Mouse (Mus musculus): Measurements from ENCODE around the gene Pts. TPM values are rescaled to one million over a fixed set of nuclear protein-coding genes. Genes with fewer than 3 reads are reported as not detected.
A peak's percentile ranks its signal among the peaks of the same experiment; 100 is the strongest.

Gene Pts
- polyA plus RNA-seq (2016; fragmentation: Nextera tagmentation; extraction: Ambion mirVana) = 79.0 and 79.6 TPM in 2 replicates

DNA sequence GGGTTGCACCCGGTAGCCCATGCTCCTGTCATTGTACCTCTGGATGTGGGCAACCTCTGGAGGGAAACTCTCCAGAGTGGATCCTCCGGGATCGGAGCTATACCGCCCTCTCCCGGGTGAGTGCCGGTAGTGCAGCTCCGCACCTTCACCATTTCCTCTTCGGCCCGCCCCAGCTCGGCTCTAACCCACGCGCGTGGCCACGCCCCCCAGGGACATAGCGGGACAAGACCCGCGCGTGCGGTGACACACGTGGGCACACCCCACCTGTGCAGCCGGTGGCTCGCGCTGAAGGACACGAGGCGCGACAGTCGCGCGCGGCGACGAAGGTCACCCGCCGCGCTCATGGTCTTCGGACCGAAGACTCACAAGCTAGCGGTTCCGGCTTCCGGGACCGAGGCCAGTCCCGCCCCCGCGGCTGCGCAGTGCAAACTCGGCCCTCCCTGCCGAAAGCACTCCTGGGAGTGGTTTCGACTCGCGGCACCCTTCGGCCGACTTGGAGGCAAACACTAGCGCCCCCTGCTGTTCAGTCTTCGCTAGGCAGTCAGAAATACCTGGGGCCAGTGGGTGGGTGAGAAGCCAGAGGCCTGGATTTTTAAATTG lies at the start of gene Pts:
Pts (minus strand) TSS at position 432 of the 600 bp plus-strand sequence.
- ATAC-seq (ENCODE audit: insufficient number of reproducible peaks, insufficient read depth, low FRiP score, low TSS enrichment, low read depth) = peak; percentile 92
- no peaks in the 10 kb centered on the region for H3K9me3 ChIP-seq
- H3K4me3 ChIP-seq (replicated peaks) = peak within 1 kb of the TSS; percentile 71
- no peaks in the 10 kb centered on the region for H3K27me3 ChIP-seq
- H3K9ac ChIP-seq (replicated peaks) = peak within 1 kb of the TSS; percentile 60
- peaks cover 7% of the 10 kb centered on the region for H3K4me1 ChIP-seq (replicated peaks)
- WGBS = under 1% methylated on average over 54 of the region's 54 CpGs
- peak within 1 kb of the TSS; percentile 66; the same call in 1 of the 2 replicates for H3K27ac ChIP-seq
- no peaks in the 10 kb centered on the region for H3K36me3 ChIP-seq
- H3K4me2 ChIP-seq = peak within 1 kb of the TSS; percentile 62

DNA sequence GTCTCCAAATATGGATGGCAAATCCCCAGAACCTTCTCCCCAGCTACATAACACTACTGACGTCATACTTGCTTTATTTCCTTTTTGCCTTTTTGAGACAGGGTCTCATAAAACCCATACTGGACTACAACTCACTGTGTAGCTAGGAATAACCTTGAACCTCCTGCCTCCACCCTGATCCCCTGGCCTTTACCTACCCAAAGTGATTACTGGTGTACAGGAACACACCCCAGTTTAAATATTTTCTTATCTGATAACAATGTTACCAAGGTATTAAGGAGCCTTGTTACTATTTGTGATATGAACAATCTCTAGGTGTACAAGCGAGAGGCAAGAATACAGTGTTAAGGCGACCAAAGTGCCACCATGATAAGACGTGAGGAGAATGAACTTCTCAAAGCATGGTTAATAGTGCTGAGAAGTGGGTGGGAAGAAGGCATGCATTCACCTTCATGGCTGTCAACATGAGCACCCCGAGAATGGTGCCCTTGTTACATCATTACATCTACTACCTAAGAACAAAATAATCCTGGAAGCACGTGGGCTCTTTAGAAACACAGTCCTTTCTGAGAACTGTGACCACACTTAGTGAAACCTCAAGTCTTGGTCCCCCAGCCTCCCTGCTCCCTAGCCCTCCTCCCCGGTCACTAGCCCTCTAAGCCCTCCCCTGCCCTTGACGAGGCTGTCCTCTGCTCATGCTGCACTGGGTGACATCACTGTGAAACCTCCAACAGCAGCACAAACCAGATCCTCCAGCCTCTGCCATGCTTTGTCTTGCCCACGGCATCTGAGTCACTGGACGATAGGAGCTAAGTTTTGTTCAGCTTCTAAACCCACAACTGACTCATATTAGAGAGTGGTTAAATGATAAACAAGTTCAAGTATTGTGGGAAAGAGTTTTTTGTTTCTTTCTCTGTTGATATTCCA lies 41.3 kb upstream of the Pts start:
- no peak overlapping the region for H3K27ac ChIP-seq
- WGBS = 77% methylated on average over 10 of the region's 10 CpGs
- no peak for ATAC-seq (ENCODE audit: insufficient number of reproducible peaks, insufficient read depth, low FRiP score, low TSS enrichment, low read depth)
- no peaks in the 10 kb centered on the region for H3K9me3 ChIP-seq
- H3K4me2 ChIP-seq = no peak overlapping the region
- H3K27me3 ChIP-seq = no peaks in the 10 kb centered on the region
- no peak overlapping the region for H3K9ac ChIP-seq (replicated peaks)
- H3K4me3 ChIP-seq (replicated peaks) = no peak overlapping the region
- H3K4me1 ChIP-seq (replicated peaks) = peaks cover 7% of the 10 kb centered on the region; the same call in 1 of the 2 replicates
- no peaks in the 10 kb centered on the region for H3K36me3 ChIP-seq

- Histone ChIP-seq H3K4me3 (replicated peaks) (no peak overlapping the region), H3K9ac (replicated peaks) (no peak overlapping the region), H3K36me3 (no peaks in the 10 kb centered on the region), H3K9me3 (no peaks in the 10 kb centered on the region), H3K27me3 (no peaks in the 10 kb centered on the region), H3K4me1 (replicated peaks) (no peaks in the 10 kb centered on the region), H3K27ac (no peak overlapping the region), H3K4me2 (no peak overlapping the region)
- ATAC-seq (ENCODE audit: insufficient number of reproducible peaks, insufficient read depth, low FRiP score, low TSS enrichment, low read depth) = no peak
- 93% methylated on average over 2 of the region's 2 CpGs for WGBS
Measured at GRCm38 (mm10) chr9:50567881-50568280, 39.4 kb upstream of the Pts start.

- 91% methylated on average over 4 of the region's 4 CpGs for WGBS
- Histone ChIP-seq H3K36me3 (no peaks in the 10 kb centered on the region), H3K4me2 (no peak overlapping the region), H3K27ac (no peak overlapping the region), H3K4me1 (replicated peaks) (no peaks in the 10 kb centered on the region), H3K9me3 (no peaks in the 10 kb centered on the region), H3K27me3 (no peaks in the 10 kb centered on the region), H3K9ac (replicated peaks) (no peak overlapping the region), H3K4me3 (replicated peaks) (no peak overlapping the region)
- no peak for ATAC-seq (ENCODE audit: insufficient number of reproducible peaks, insufficient read depth, low FRiP score, low TSS enrichment, low read depth)
Measured at GRCm38 (mm10) chr9:50567372-50567771, 38.8 kb upstream of the Pts start.

DNA sequence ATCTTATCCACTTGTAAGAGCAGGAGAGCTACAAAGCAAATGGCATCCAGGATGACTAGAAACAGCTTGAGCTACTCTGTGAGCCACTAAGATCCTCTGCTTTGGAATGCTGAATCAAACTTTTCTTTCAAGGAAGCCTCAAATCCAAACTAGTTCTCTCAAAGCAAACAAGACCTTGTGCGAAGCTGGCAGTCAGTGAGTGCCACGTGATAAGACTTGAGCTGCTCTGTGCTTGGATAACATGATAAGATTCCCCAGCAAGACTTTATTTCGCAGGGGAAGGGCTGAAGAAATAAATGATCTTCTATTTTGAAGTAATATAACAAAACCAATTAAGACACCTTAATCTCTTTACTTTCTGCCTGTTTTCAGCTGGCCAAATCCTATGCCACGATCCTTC lies 37.4 kb upstream of the Pts start:
- Histone ChIP-seq H3K36me3 (no peaks in the 10 kb centered on the region), H3K4me3 (replicated peaks) (no peak overlapping the region), H3K27ac (no peak overlapping the region), H3K4me1 (replicated peaks) (no peaks in the 10 kb centered on the region), H3K9me3 (no peaks in the 10 kb centered on the region), H3K9ac (replicated peaks) (no peak overlapping the region), H3K4me2 (no peak overlapping the region), H3K27me3 (no peaks in the 10 kb centered on the region)
- WGBS = 82% methylated on average over 4 of the region's 4 CpGs
- ATAC-seq (ENCODE audit: insufficient number of reproducible peaks, insufficient read depth, low FRiP score, low TSS enrichment, low read depth) = no peak

GRCm38 (mm10) chr9:50565173-50565572 lies 36.6 kb upstream of the Pts start:
- Histone ChIP-seq H3K9ac (replicated peaks) (no peak overlapping the region), H3K36me3 (no peaks in the 10 kb centered on the region), H3K9me3 (no peaks in the 10 kb centered on the region), H3K27ac (no peak overlapping the region), H3K4me3 (replicated peaks) (no peak overlapping the region), H3K4me1 (replicated peaks) (no peaks in the 10 kb centered on the region), H3K4me2 (no peak overlapping the region), H3K27me3 (no peaks in the 10 kb centered on the region)
- no peak for ATAC-seq (ENCODE audit: insufficient number of reproducible peaks, insufficient read depth, low FRiP score, low TSS enrichment, low read depth)
- WGBS = 78% methylated on average over 7 of the region's 7 CpGs

- Histone ChIP-seq H3K27me3 (no peaks in the 10 kb centered on the region), H3K36me3 (no peaks in the 10 kb centered on the region), H3K27ac (no peak overlapping the region), H3K4me3 (replicated peaks) (no peak overlapping the region), H3K4me2 (no peak overlapping the region), H3K9me3 (no peaks in the 10 kb centered on the region), H3K4me1 (replicated peaks) (no peaks in the 10 kb centered on the region), H3K9ac (replicated peaks) (no peak overlapping the region)
- no peak for ATAC-seq (ENCODE audit: insufficient number of reproducible peaks, insufficient read depth, low FRiP score, low TSS enrichment, low read depth)
- WGBS = 71% methylated on average over 2 of the region's 2 CpGs
Measured at GRCm38 (mm10) chr9:50561918-50562360, 33.4 kb upstream of the Pts start.

GRCm38 (mm10) chr9:50561145-50561917 lies 32.8 kb upstream of the Pts start, which contains the start of gene Tex12:
TSS of gene Tex12 (minus strand) at chr9:50561325.
- Histone ChIP-seq H3K4me1 (replicated peaks) (no peaks in the 10 kb centered on the region), H3K4me3 (replicated peaks) (no peak within 1 kb of the TSS), H3K9ac (replicated peaks) (no peak within 1 kb of the TSS), H3K27me3 (no peaks in the 10 kb centered on the region), H3K9me3 (no peaks in the 10 kb centered on the region), H3K27ac (no peak within 1 kb of the TSS), H3K36me3 (no peaks in the 10 kb centered on the region), H3K4me2 (no peak within 1 kb of the TSS)
- 84% methylated on average over 38 of the region's 38 CpGs for WGBS
- ATAC-seq (ENCODE audit: insufficient number of reproducible peaks, insufficient read depth, low FRiP score, low TSS enrichment, low read depth) = no peak

- Histone ChIP-seq H3K27ac (peak within 1 kb of the TSS; percentile 32; the same call in 1 of the 2 replicates), H3K4me3 (replicated peaks) (no peak within 1 kb of the TSS), H3K4me1 (replicated peaks) (no peaks in the 10 kb centered on the region), H3K4me2 (peak within 1 kb of the TSS; percentile 17), H3K36me3 (no peaks in the 10 kb centered on the region), H3K9ac (replicated peaks) (0 out of 2 replicates have a peak within 1 kb of the TSS, but pooled peaks have one; percentile 12), H3K27me3 (no peaks in the 10 kb centered on the region), H3K9me3 (no peaks in the 10 kb centered on the region)
- ATAC-seq (ENCODE audit: insufficient number of reproducible peaks, insufficient read depth, low FRiP score, low TSS enrichment, low read depth) = no peak
- WGBS = 28% methylated on average over 2 of the region's 2 CpGs
Measured at GRCm38 (mm10) chr9:50555094-50555446, 26.5 kb upstream of the Pts start, which contains the start of gene Bco2. TSS of gene Bco2 (minus strand) at chr9:50555181.

GRCm38 (mm10) chr9:50554241-50555093 lies 25.9 kb upstream of the Pts start, which contains the start of gene Il18:
TSS of gene Il18 (plus strand) at chr9:50554827.
- Histone ChIP-seq H3K4me2 (peak within 1 kb of the TSS; percentile 17), H3K9me3 (no peaks in the 10 kb centered on the region), H3K27ac (peak within 1 kb of the TSS; percentile 32; the same call in 1 of the 2 replicates), H3K4me3 (replicated peaks) (no peak within 1 kb of the TSS), H3K36me3 (no peaks in the 10 kb centered on the region), H3K4me1 (replicated peaks) (no peaks in the 10 kb centered on the region), H3K27me3 (no peaks in the 10 kb centered on the region), H3K9ac (replicated peaks) (0 out of 2 replicates have a peak within 1 kb of the TSS, but pooled peaks have one; percentile 12)
- ATAC-seq (ENCODE audit: insufficient number of reproducible peaks, insufficient read depth, low FRiP score, low TSS enrichment, low read depth) = no peak
- 32% methylated on average over 12 of the region's 12 CpGs for WGBS
